Mouse (Mus musculus) mature B cell (primary cell): Measurements from ENCODE around the gene Tubd1.

Experiments
- in situ Hi-C: fragments of 300-500 bp; cut with MboI; formaldehyde crosslinking; loops from 2 replicates; pipeline ENCODE4 v1.14.3; 2019

Tubd1 gene

GRCm38 (mm10) chr11:86568425-86568824 lies 23.6 kb downstream of the Tubd1 start:
- in situ Hi-C loops, result no loop called here

- in situ Hi-C loops, result loop anchor here (5.0 kb wide), 1 partner anchor 87 kb away; no protein-coding TSS in a partner anchor
Measured at GRCm38 (mm10) chr11:86570261-86570746, 25.5 kb downstream of the Tubd1 start.

GRCm38 (mm10) chr11:86571047-86571855 lies 26.5 kb downstream of the Tubd1 start:
- in situ Hi-C loops, result loop anchor here (5.0 kb wide), 1 partner anchor 86 kb away; no protein-coding TSS in a partner anchor

GRCm38 (mm10) chr11:86571871-86572270 lies 27.1 kb downstream of the Tubd1 start:
- in situ Hi-C loops, result loop anchor here (5.0 kb wide), 1 partner anchor 85 kb away; no protein-coding TSS in a partner anchor

GRCm38 (mm10) chr11:86572623-86573022 lies 27.8 kb downstream of the Tubd1 start:
- in situ Hi-C loops, result loop anchor here (5.0 kb wide), 1 partner anchor 85 kb away; no protein-coding TSS in a partner anchor

- in situ Hi-C loops, result loop anchor here (5.0 kb wide), 1 partner anchor 84 kb away; no protein-coding TSS in a partner anchor
Measured at GRCm38 (mm10) chr11:86573646-86574231, 28.9 kb downstream of the Tubd1 start.

GRCm38 (mm10) chr11:86574408-86574807 lies 29.6 kb downstream of the Tubd1 start:
- in situ Hi-C loops, result loop anchor here (5.0 kb wide), 1 partner anchor 83 kb away; no protein-coding TSS in a partner anchor

GRCm38 (mm10) chr11:86575632-86576378 lies 31.0 kb downstream of the Tubd1 start:
- in situ Hi-C loops, result no loop called here

- in situ Hi-C loops, result no loop called here
Measured at GRCm38 (mm10) chr11:86577231-86577630, 32.4 kb downstream of the Tubd1 start.

GRCm38 (mm10) chr11:86578106-86578808 lies 33.5 kb downstream of the Tubd1 start:
- in situ Hi-C loops, result no loop called here

GRCm38 (mm10) chr11:86578809-86579730 lies 34.3 kb downstream of the Tubd1 start:
- in situ Hi-C loops, result no loop called here

- in situ Hi-C loops, result no loop called here
Measured at GRCm38 (mm10) chr11:86579731-86580318, 35.0 kb downstream of the Tubd1 start.

- in situ Hi-C loops, result no loop called here
Measured at GRCm38 (mm10) chr11:86580319-86581113, 35.7 kb downstream of the Tubd1 start.

- in situ Hi-C loops, result no loop called here
Measured at GRCm38 (mm10) chr11:86581250-86581753, 36.5 kb downstream of the Tubd1 start.

GRCm38 (mm10) chr11:86581943-86582542 lies 37.3 kb downstream of the Tubd1 start:
- in situ Hi-C loops, result no loop called here

- in situ Hi-C loops, result no loop called here
Measured at GRCm38 (mm10) chr11:86582543-86583260, 37.9 kb downstream of the Tubd1 start.

GRCm38 (mm10) chr11:86583313-86583825 lies 38.6 kb downstream of the Tubd1 start:
- in situ Hi-C loops, result no loop called here
